Mouse (Mus musculus) layer of hippocampus, adult 9-11 months (tissue): ENCODE results near the gene Nfx1.

Source experiments
- DNase-seq: peaks from one replicate; pipeline ENCODE4 v3.0.0; 2022

Nfx1 gene

GRCm38 (mm10) chr4:40976651-40977050 is 5.9 kb downstream of the Nfx1 start:
- DNase-seq = no peak

GRCm38 (mm10) chr4:40979430-40979829 is 8.7 kb downstream of the Nfx1 start:
- DNase-seq = no peak

- DNase-seq = no peak
Measured at GRCm38 (mm10) chr4:40982486-40982885, 11.8 kb downstream of the Nfx1 start.

- no peak for DNase-seq
Measured at GRCm38 (mm10) chr4:40983686-40984085, 13.0 kb downstream of the Nfx1 start.

- no peak for DNase-seq
Measured at GRCm38 (mm10) chr4:40989633-40990032, 18.9 kb downstream of the Nfx1 start.

GRCm38 (mm10) chr4:40996302-40996701 is 25.6 kb downstream of the Nfx1 start:
- DNase-seq = no peak

GRCm38 (mm10) chr4:40997916-40998315 is 27.2 kb downstream of the Nfx1 start:
- DNase-seq = no peak

- no peak for DNase-seq
Measured at GRCm38 (mm10) chr4:41000271-41000670, 29.6 kb downstream of the Nfx1 start.

GRCm38 (mm10) chr4:41000842-41001639 is 30.3 kb downstream of the Nfx1 start:
- DNase-seq = peak; percentile 18

GRCm38 (mm10) chr4:41013351-41013750 is 42.6 kb downstream of the Nfx1 start:
- no peak for DNase-seq

- DNase-seq = no peak
Measured at GRCm38 (mm10) chr4:41015798-41016197, 45.1 kb downstream of the Nfx1 start.

GRCm38 (mm10) chr4:41021094-41021493 is 50.4 kb downstream of the Nfx1 start:
- DNase-seq = no peak

- DNase-seq = no peak
Measured at GRCm38 (mm10) chr4:41026086-41026787, 55.5 kb downstream of the Nfx1 start.

GRCm38 (mm10) chr4:41027872-41028271 is 57.2 kb downstream of the Nfx1 start:
- DNase-seq = no peak

GRCm38 (mm10) chr4:41028272-41028671 is 57.6 kb downstream of the Nfx1 start:
- no peak for DNase-seq

GRCm38 (mm10) chr4:41029372-41029771 is 58.7 kb downstream of the Nfx1 start:
- DNase-seq = peak; percentile 86

- DNase-seq = no peak
Measured at GRCm38 (mm10) chr4:41031242-41031641, 60.5 kb downstream of the Nfx1 start.

- DNase-seq = no peak
Measured at GRCm38 (mm10) chr4:41037942-41038341, 67.2 kb downstream of the Nfx1 start.

GRCm38 (mm10) chr4:41040983-41041382 is 70.3 kb downstream of the Nfx1 start:
- no peak for DNase-seq

- no peak for DNase-seq
Measured at GRCm38 (mm10) chr4:41042880-41043279, 72.2 kb downstream of the Nfx1 start.

- DNase-seq = no peak
Measured at GRCm38 (mm10) chr4:41043961-41044360, 73.3 kb downstream of the Nfx1 start.

GRCm38 (mm10) chr4:41045288-41045687 is 74.6 kb downstream of the Nfx1 start:
- DNase-seq = no peak

- DNase-seq = no peak
Measured at GRCm38 (mm10) chr4:41046254-41046795, 75.6 kb downstream of the Nfx1 start.
